Mouse (Mus musculus) cortical plate, adult 2 months (tissue): ENCODE results near the gene Elp4.

ENCODE experiments used
- CTCF ChIP-seq: fragments of 200-500 bp; IDR thresholded peaks from 2 replicates; pipeline ENCODE4 v1.5.1; 2011; ENCODE audit warnings: mild to moderate bottlenecking, control low read depth, low read length; ENCODE audit not compliant: insufficient read depth; ENCODE audit errors: extremely low read depth
- POLR2A ChIP-seq: fragments of 200-500 bp; IDR thresholded peaks from 2 replicates; pipeline ENCODE4 v1.6.1; 2011; ENCODE audit warnings: mild to moderate bottlenecking, low read length, control low read depth; ENCODE audit not compliant: insufficient read depth; ENCODE audit errors: extremely low read depth

- TF ChIP-seq POLR2A (no peak), CTCF (no peak)
These were observed 226.8 kb downstream of the Elp4 start for GRCm38 (mm10) chr2:105677434-105678105.
